Mouse (Mus musculus): Measurements from ENCODE around the gene Serpinf2.
"Not testable (repeated sequence)": the region's sequence is repeated elsewhere in the genome, so short reads cannot be mapped to it uniquely, and the experiment has no call there.

The Serpinf2 gene

DNA sequence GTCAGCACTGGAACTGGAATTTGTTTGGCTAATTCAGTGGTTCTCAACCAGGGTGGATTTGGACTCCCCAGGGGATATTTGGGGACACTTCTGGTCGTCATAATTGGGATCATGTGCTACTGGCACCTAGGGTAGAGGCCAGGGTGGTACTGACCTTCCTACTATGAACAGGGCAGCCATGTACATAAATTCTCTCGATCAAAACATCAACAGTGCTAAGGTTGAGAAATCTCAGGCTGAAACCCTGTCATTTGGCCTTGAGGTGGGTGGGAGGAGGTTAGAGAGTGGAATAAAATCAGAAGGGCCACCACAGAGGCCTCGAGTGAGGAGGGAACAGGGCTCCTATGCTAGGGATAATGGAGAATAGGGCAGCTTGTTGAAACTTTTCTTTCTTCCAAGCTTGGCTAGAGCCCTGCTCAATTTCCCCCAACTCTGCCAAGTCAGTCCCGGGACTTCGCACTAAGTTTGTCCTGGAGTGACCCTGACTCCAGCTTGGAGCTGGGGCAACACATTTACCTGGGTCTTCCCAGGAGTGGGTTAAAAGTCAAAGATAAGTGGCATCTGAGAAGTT lies 19.8 kb upstream of the Serpinf2 start:
- DNase-seq = peak; percentile 75

DNA sequence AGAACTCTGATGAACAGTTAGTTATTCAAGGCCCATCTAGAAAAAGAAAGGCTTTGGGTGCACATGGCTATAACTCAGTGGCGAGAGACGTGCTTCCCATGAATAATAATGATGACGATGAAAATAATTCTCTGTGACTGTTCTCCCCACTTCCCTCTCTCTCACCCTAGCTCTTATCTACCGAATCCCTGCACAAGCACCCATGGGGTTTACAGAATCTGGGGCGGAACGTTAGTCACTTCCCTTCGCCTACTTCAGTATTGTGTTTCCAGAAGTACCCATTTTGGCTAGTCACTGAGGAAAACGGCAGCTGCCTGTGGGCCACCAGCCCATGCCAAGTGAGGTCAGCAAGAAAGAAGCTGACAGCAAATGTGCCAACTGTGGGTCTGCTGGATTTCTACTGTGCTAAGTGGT lies 19.2 kb upstream of the Serpinf2 start:
- DNase-seq = peak; percentile 36

DNA sequence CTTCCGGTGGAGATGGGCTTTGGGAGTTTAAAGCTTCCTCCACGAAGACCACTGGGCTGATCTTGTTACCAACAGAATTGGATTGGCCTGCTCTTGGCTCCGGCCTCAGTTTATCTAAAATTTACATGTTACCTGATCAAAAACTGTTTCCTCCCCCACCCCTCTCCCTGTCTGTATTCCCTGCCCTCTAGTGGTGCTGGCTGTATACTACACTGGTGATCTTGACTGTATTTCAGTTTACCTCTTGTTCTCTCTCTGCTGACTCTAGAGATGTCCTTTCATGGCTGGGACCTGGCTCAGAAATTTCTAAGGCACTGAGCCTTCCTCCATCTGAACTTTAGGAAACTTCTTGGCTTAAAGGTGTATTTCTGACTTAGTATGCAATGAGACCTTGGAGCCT lies 18.8 kb upstream of the Serpinf2 start:
- DNase-seq = peak; percentile 62

DNA sequence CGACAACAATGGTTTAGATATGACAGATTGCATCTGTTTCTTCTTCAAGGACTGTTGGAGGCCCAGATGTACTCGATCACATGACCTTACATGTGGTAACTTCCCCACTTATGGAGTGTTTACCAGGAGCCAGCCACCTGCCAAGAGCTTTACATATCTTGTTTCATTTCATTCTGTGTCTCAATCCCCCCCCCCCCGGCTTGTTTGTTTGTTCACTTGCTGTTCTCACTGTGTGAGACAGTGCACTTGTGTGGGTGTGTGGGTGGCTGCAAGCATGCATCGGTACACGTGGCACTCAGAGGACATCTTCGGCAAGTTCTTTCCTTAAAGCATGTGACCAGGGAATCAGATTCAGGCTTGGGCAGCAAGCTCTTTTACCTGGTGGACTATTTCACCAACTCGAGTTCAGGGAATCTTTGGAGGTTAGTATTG lies 17.1 kb upstream of the Serpinf2 start:
- no peak for DNase-seq

DNA sequence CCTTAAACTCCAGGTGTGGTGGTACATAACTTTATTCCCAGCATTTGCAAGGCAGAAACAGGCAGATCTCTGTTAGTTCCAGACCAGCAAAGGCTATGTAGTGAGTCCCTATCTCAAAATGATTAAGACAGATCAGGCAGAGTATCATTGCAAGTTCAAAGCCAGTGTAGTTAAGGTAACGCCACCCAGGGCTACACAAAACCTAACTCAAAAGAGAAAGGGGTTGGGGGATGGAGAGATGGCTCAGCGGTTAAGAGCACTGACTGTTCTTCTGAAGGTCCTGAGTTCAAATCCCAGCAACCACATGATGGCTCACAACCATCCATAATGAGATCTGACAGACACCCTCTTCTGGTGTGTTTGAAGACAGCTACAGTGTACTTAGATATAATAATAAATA lies 16.6 kb upstream of the Serpinf2 start:
- DNase-seq = not testable (repeated sequence)

DNA sequence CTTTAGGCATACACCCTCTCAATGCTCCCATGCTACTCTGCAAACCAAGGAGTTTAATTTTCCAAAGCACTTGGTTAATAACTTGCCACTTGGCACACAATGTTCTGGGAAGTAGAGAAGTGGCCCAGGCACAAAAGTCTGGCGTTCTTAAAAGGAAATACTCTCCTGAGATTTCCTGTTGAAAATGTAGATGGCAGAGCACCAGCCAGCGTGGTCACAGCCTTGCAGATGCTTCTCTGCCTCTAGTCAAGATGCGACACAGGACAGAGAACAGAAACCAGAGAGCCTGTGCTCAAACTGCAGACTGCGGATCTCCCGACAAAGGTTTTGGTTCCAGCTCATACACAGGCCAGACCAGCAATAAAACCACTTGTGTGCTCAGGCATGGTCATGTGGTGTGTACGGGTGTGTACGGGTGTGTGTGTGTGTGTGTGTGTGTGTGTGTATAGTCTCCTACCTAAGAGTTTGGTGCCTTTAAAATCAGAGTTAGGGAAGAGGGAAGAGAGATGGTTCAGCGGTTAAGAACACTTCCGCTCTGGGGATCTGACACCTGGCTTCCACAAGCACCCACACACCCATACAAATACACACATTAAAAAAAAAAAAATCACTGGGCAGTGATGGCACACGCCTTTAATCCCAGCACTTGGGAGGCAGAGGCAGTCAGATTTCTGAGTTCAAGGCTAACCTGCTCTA lies 15.8 kb upstream of the Serpinf2 start:
- DNase-seq = peak; percentile 78

DNA sequence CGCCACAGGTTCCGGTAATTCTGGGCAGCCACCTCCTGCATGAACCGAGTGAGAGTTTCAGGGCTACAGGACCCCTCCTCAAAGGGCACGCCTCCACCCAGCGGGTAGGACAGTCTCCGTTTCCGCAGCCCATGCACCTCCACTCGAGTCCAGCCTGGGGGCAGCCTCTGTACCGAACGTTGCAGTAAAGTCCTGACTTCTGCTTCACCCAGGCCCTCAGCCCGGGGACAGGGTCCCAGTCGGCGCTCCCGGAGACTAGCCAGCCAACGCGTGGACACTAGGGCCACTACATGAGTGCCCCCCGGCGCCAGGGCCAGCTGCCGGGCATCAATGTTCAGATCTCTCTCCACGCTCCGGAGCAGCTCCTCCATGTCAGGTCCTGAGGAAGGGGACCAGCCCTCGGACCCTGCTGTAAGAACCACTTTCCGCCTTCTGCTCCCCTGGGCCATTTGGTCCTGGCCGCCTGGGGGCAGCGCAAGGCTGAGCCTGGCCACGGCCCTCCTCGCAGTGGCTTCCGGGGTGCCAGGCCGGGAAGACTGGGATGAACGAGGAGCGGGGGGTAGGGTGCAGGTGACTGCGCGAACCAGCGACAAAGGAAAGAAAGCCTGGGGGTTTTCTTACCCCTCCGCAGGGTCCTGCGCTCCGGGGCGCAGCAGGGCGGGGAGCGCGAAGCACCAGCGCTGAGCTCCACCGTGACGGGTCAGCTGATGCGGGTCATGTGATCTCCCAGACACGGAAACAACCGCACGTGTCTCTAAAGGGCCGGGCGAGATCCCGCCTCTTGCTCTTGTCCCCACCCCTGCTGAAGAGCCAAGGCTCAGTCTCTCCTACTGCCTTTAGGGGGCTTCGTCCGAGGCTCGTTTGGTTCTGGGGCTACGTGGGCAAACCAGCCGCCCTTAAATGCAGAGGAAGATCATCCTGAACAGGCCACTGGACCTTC lies 14.9 kb upstream of the Serpinf2 start, which contains the start of gene Wdr81:
Gene Wdr81, minus strand, starts transcription at position 727 of the 940 bp plus-strand sequence.
- DNase-seq = peak; percentile 93

DNA sequence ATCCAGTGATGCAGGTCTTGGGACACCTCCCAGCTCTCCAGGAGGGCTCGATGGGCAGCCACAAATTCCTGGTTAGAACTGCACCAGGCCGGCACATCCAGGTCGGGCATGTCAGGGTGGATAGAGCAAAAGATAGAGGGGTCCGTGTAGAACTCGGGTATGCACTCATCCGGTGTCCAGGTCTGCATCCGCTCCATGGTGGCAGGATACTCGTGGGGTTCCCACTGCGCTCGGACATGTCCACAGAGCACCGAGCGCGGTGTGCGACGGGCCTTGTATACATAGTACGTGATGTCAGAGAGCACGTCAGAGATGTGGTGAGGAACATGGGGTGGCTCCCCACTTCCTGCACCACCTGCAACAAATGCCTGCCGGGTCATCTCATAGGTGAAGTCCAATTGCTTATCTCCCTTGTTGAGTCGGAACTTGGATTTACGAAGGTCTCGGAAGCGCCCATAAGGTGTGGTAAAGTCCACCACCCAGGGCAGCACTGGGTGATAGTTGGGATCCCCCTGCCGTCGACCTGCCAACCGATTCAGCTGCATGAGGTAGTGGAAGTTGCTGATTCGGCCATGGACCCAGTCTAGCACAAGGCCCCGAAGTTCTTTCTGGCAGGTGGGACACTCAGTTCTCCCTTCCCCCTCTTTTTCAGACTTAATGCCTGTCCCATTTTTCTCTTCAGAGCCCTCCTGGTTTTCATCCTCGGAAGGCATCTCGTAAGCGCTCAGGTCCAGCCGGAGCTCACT lies 13.6 kb upstream of the Serpinf2 start:
- DNase-seq = no peak

DNA sequence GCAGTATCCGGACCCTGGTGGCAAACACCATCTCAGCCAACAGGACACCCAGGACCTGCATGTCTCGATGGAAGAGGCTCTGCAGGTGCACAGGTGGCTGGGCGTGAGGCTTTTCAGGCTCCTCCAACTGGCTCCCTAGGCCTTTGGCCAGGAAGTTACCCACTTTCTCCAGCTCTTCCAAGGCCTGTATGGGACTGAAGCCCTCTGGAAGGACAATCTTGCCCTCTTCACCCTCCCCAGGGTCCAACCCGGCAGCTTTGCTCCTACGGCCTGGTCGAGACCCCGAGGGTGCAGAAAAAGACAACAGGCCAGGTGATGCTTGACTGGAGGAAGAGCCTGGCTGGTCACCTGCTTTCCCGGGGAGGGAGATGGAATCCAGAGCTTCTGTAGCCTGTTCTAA lies 12.7 kb upstream of the Serpinf2 start:
- no peak for DNase-seq

DNA sequence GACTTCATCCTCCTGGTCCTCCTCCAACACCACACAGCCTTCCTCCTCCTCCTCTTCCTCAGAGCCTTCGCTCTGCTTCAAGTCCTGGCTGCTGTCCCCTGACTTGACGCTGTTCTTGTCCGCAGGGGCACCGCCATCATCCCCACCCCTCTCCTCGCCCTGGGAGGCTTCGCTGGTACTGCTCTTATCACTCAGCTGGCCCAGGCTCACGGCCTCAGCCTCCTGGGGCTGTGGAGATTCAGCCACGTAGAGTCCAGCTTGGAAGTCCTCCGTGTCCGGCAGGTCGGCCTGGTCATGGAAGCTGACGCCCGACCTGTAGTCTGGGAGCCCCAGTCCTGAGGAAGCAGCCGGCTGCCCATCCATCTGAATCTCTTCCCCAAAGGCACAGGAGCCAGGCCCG lies 11.5 kb upstream of the Serpinf2 start:
- no peak for DNase-seq

DNA sequence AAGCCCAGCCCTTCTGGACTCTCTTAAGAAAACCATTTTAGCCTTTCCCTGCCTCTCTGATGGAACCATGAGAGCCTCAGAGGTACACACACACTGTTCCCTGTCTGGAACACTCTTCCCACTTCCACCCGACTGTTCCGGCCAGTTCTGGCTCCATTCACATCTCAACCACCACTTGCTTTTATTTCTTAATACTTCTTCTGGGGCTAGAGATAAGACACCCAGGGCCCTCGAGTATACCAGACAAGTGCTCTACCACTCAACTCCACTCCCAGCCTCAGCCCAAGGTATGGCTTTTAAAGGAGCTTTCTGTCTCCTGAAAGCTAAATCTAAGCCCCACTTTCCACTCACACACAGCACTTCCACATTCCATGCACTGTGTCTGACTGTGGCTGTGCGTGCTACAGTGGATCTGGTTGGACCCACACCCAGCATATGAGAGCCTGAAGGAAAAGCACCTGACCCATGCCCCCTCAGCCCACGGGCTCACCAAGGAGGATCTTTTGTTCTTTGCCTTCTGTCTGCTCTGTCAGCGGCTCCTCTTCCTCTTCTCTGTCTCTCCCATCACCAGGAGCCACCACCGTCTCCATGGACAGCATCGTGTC lies 11.0 kb upstream of the Serpinf2 start:
- no peak for DNase-seq

DNA sequence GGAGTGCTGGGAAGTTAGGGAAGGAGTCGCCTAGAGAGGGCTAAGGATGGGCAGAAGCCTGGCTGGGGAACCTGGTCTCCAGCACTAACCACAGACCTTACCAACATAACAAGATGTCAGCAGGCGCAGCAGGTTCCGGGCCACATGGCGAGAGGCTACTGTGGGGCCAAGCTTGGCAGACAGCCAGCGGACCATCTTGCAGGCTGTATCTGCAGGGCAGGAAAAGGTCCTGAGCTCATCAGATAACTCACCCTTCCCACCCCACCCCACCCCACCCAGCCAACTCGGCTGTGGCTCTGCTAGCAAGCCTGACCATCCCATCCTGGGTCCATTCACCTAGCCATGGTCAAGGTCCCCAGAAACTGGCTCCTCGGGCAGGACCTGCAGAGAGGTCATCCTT lies 10.3 kb upstream of the Serpinf2 start:
- no peak for DNase-seq

DNA sequence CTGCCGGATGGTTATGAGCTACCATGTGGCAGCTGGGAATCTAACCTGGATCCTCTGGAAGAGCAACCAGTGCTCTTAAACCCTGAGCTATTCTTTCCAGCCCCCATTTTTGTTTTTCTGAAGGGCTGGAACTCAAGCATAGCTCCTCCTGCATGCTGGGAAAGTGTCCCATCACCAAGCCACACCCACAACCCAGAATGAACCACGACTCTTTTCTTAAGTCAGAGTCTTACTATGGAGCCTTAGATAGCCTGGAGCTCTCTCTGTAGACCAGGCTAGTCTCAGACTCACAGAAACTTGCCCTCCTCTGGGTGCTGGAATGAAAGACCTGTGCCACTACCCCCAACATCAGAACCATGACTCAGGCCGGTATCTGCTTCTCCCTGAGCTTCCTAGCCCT lies 9.2 kb upstream of the Serpinf2 start:
- DNase-seq = no peak

DNA sequence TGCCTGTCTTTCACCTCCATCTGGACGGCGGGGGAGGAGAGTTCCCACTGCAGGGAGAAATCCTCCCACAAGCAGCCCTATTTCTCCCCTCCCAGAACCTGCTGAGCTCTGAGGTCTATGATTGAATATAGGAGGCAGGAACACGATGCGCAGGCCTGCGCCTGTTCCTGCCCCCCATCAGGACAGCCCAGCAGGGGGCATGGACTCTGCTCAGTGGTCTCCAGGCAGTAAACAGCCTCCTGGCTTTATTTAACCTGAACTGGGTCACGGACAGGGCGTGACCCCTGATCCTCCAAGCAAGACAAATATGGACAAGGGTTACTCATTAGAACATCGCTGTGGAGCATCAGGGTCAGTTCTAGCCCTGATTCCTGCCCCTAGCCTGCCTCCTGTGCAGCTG lies 4.3 kb upstream of the Serpinf2 start:
- DNase-seq = peak; percentile 97

DNA sequence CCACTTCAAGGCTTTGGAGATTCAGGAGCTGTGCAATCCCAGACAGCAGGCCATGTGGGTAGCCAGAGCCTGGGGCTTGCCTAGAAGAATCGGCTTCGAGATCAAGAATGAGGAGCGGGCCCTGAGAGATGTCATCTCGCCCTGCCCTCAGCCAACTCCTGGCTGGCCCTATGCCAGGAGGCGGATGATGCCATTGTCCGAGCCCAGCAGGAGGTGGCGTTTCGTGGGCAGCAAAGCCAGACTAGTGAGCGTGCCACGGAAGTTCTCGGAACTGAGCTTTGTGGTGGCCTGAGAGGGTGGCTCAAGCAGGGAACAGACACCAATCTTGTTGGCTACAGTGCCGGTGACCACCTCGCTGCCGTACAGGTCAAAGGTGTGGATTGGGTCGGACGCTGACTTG lies 2.2 kb upstream of the Serpinf2 start:
- DNase-seq = peak; percentile 75

DNA sequence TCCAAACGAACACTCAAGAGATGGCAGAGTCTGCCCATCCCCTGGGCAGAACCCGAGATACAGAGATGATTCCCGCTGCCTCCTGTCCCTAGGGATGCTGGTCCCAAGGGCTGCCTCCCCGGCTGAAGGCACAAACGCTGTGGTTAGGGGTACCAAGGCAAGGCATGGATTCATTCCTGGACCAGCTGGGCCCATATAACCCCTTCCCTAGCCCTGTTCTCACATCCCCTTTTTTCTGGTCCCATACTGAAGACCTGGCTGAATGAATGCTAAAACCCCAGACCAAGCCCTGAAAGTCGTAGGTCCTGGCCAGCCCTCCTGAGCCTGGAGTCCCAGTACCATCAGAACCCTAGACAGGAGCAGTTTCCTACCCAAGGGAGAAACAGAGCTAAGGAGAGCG lies 1.6 kb upstream of the Serpinf2 start:
- DNase-seq = no peak

DNA sequence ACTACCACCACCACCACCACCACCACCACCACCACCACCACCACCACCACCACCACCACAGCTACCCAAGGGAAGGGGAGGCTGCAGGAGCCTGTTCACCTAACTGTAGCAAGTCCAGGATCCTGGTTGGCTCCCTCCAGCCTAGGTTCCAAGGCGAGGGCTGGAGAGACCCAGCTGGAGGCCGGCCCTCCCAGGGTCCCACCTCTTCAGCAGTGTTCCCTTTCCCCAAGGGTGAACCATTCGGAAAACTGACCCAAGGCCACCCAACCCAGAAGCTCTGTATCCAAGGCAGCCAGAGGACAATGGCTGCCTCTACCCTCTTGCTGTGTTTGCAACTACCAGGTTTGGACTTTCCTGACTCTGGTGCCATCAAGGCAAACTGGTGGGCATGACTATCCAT lies 560 bp upstream of the Serpinf2 start:
- peak; percentile 66 for DNase-seq

DNA sequence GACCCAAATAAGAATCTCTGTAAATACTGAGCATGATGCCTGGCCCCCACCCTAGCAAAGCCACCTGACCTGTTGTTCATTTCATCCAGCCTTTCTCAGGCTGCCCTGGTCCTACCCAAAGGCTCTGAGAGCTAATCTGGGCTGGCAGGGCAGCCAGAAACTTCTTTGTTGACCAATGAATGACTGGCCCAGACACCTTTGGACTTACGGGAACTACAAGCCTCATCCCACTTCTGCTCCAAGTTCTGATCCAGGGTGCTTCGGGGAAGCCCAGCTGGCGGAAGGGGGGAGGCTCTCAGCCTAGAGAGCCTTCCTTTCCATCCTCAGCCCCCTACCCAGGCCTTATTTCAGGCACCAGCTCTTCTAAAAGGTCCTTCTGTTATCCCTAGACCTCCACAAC lies 587 bp downstream of the Serpinf2 start:
- DNase-seq = peak; percentile 81

DNA sequence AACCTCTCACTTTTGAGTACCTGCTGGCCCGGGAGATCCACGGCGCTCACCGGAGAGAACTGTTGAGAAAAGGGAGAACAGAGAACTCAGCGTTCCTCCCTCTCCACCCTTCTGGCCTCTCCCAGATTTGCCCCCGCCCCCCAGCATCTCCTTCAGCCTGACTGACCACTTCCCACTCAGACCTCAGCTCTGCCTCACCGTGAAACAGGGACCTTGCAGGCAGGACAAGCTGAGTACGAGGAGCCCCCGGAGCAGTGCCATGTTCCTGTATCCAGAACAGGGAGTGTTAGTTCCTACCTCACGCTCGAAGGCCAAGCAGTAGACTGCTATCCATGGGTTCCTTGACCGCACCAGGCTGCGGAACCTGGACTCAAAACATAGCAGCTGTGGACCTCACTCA lies 1.2 kb downstream of the Serpinf2 start:
- no peak for DNase-seq

DNA sequence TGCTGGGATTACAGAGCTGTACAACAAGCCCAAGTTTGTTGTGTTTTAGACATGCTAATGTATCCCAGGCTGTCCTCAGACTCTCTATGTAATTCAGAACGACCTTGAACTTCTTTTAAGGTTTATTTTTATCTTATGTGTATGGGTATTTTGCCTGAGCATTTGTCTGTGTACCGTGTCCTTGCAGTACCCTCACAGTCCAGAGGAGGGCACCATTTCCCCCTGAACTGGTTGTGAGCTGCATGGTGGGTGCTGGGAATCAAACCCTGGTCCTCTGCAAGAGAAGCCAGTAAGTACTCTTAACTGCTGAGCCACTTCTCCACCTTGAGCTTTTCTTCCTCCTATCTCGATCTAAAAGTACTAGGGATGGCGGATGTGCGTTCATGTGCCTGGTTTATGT lies 5.3 kb downstream of the Serpinf2 start:
- no peak for DNase-seq

DNA sequence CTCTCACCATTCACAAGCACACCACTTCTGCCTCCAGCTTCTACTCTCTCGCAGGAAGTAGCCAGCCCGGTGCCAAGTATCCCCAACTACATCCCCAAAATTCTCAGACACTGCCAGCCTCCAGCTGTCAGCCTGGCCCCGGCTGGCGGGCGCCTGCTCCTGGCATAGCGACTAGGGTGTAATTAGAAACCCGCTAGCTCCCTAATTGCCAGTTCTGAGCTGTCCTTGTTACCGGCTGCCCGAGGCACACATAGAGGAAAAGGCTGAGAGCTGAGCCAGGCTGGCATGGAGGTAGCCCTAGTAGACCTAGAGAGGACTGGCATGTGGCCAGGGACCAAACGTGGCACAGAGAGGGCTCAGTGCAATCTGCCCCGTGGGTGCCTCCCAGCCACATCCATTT lies 8.1 kb downstream of the Serpinf2 start:
- no peak for DNase-seq

DNA sequence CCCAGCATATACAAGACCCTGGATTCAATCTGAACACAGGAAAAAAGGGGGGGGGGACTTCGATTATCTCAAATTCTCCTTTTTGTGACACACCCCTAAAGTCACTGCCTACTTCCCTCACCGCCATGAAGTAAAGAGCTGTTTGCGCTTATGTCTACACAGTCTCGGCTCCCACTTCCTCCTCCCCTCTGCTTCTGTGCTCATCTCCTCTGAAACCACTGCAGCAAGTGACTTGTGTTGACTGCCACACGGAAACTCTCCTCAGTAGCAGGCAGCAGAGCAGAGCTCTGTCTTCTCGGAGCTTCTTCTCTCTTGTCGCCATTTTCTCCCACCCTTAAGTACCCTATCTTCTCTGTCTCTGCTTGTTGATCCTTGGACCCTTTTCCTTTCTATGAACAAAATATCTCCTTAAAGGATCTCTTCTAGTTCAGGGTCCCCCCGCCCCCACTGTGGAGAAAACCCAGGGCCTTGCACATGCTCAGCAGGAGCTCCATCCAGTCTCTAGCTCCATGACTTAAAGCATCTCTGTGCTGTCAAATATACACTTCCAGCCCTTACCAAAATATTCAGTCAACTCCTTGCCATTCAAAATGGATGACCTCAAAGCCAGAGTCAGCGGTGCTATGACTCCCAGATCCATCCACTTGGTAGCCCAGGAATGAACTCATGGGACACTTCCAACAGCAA lies 10.2 kb downstream of the Serpinf2 start:
- no peak for DNase-seq

Data from kidney, adult 9 months (tissue).